Mouse (Mus musculus) kidney, adult 2 months (tissue): ENCODE measurements around the gene AK157302. TPM values are rescaled to one million over a fixed set of nuclear protein-coding genes. Genes with fewer than 3 reads are reported as not detected.
A peak's percentile ranks its signal among the peaks of the same experiment; 100 is the strongest.
"Not testable (repeated sequence)": the region's sequence is repeated elsewhere in the genome, so short reads cannot be mapped to it uniquely, and the experiment has no call there.

Source experiments
- DNase-seq: peaks from one replicate; pipeline ENCODE4 v3.0.0; 2021
- H3K27ac ChIP-seq: fragments of 200-500 bp; 2 replicates; pipeline ENCODE4 v1.5.1; 2012; ENCODE audit warnings: low read depth, low read length, control low read depth, inconsistent platforms; ENCODE audit not compliant: insufficient read depth
- H3K27me3 ChIP-seq: fragments of 200-500 bp; replicated peaks from 2 replicates; pipeline ENCODE4 v1.6.1; 2012; ENCODE audit warnings: mild to moderate bottlenecking, moderate library complexity, low read length, inconsistent platforms; ENCODE audit not compliant: control insufficient read depth, insufficient read depth
- H3K36me3 ChIP-seq: fragments of 200-500 bp; 2 replicates; pipeline ENCODE4 v1.6.1; 2012; ENCODE audit warnings: mild to moderate bottlenecking, moderate library complexity, low read length, inconsistent platforms; ENCODE audit not compliant: control insufficient read depth, insufficient read depth
- H3K4me1 ChIP-seq: fragments of 200-500 bp; 2 replicates; pipeline ENCODE4 v1.6.1; 2011; ENCODE audit warnings: low read length; ENCODE audit not compliant: control insufficient read depth, insufficient read depth
- H3K4me3 ChIP-seq: fragments of 200-500 bp; 2 replicates; pipeline ENCODE4 v1.5.1; 2011; ENCODE audit warnings: mild to moderate bottlenecking, low read depth, low read length, control low read depth; ENCODE audit not compliant: insufficient read depth
- CTCF ChIP-seq: fragments of 200-500 bp; conservative IDR thresholded peaks from 2 replicates; pipeline ENCODE4 v1.5.1; 2011; ENCODE audit warnings: low read depth, mild to moderate bottlenecking, control low read depth, low read length, moderate library complexity, mixed read lengths; ENCODE audit not compliant: insufficient read depth, insufficient read length
- POLR2A ChIP-seq: fragments of 200-500 bp; IDR thresholded peaks from one replicate; pipeline ENCODE4 v1.6.1; 2011; ENCODE audit warnings: low read depth, low read length, control low read depth
- WGBS: fragments of 180-500 bp; shearing (Covaris S2); methylation state at CpG from one replicate; pipeline ENCODE4 v1.1.7; 2018; 5-methylcytosine and 5-hydroxymethylcytosine counted together
- polyA plus RNA-seq: library from polyadenylated mRNA; depleted of rRNA; stranded (reverse); fragments of >200 nt; gene quantifications from 2 replicates; pipeline ENCODE4 v1.2.3, GENCODE M21; 2012

The AK157302 gene
- polyA plus RNA-seq, 1 experiment: 0.34 TPM

GRCm38 (mm10) chr13:21467336-21467735 is 27.7 kb upstream of the AK157302 start:
- no peak for TF ChIP-seq POLR2A
- TF ChIP-seq CTCF: no peak
- no peak overlapping the region for H3K4me3 ChIP-seq
- H3K36me3 ChIP-seq: no peaks in the 10 kb centered on the region
- WGBS: 89% methylated on average over 10 of the region's 10 CpGs
- H3K27ac ChIP-seq: no peak overlapping the region
- DNase-seq: no peak
- H3K27me3 ChIP-seq: no peaks in the 10 kb centered on the region
- H3K4me1 ChIP-seq: no peaks in the 10 kb centered on the region

- Histone ChIP-seq H3K4me1 (no peaks in the 10 kb centered on the region), H3K27ac (no peak within 1 kb of the TSS), H3K4me3 (peak within 1 kb of the TSS; percentile 95), H3K36me3 (no peaks in the 10 kb centered on the region), H3K27me3 (no peaks in the 10 kb centered on the region)
- DNase-seq: peak; percentile 89
- 1% methylated on average over 54 of the region's 54 CpGs for WGBS
- TF ChIP-seq POLR2A: peak; percentile 41
- TF ChIP-seq CTCF: no peak
Measured at GRCm38 (mm10) chr13:21468061-21469019, 26.7 kb upstream of the AK157302 start, which contains the start of gene Nkapl. TSS of gene Nkapl (minus strand) at chr13:21468509.

GRCm38 (mm10) chr13:21469097-21469496 is 25.9 kb upstream of the AK157302 start:
- H3K27me3 ChIP-seq: no peaks in the 10 kb centered on the region
- no peak overlapping the region for H3K27ac ChIP-seq
- DNase-seq: no peak
- TF ChIP-seq CTCF: no peak
- TF ChIP-seq POLR2A: no peak
- H3K4me3 ChIP-seq: no peak overlapping the region
- 57% methylated on average over 9 of the region's 9 CpGs for WGBS
- no peaks in the 10 kb centered on the region for H3K36me3 ChIP-seq
- no peaks in the 10 kb centered on the region for H3K4me1 ChIP-seq

- no peak overlapping the region for H3K27ac ChIP-seq
- H3K36me3 ChIP-seq: no peaks in the 10 kb centered on the region
- TF ChIP-seq POLR2A: no peak
- TF ChIP-seq CTCF: no peak
- no peak for DNase-seq
- H3K4me3 ChIP-seq: no peak overlapping the region
- WGBS: 53% methylated on average over 4 of the region's 4 CpGs
- no peaks in the 10 kb centered on the region for H3K27me3 ChIP-seq
- no peaks in the 10 kb centered on the region for H3K4me1 ChIP-seq
Measured at GRCm38 (mm10) chr13:21472427-21472826, 22.6 kb upstream of the AK157302 start.

- peak; percentile 75 for DNase-seq
- H3K27me3 ChIP-seq: not testable (repeated sequence)
- WGBS: 2% methylated on average over 31 of the region's 31 CpGs
Measured at GRCm38 (mm10) chr13:21478759-21479670, 16.0 kb upstream of the AK157302 start, which contains the start of the genes Zkscan4 and Gm10065. TSS of gene Zkscan4 (plus strand) at chr13:21478907. TSS of gene Gm10065 (minus strand) at chr13:21479441.

GRCm38 (mm10) chr13:21486881-21487280 is 8.1 kb upstream of the AK157302 start:
- H3K4me3 ChIP-seq: no peak overlapping the region
- no peaks in the 10 kb centered on the region for H3K4me1 ChIP-seq
- 90% methylated on average over 1 of the region's 1 CpGs for WGBS
- H3K27ac ChIP-seq: no peak overlapping the region
- H3K36me3 ChIP-seq: no peaks in the 10 kb centered on the region
- H3K27me3 ChIP-seq: no peaks in the 10 kb centered on the region
- DNase-seq: no peak
- no peak for TF ChIP-seq POLR2A

More at GRCm38 (mm10) chr13:21478759-21479670, 16.0 kb upstream of the AK157302 start, which contains the start of the genes Zkscan4 and Gm10065:
- Histone ChIP-seq H3K27ac (peak within 1 kb of the TSS; percentile 65), H3K4me3 (peak within 1 kb of the TSS; percentile 54)
- not testable (repeated sequence) for H3K4me1 ChIP-seq, H3K36me3 ChIP-seq

GRCm38 (mm10) chr13:21492847-21493246 is 2.2 kb upstream of the AK157302 start:
- WGBS: 92% methylated on average over 5 of the region's 5 CpGs

GRCm38 (mm10) chr13:21501182-21501581 is 6.2 kb downstream of the AK157302 start, which contains the start of gene Gm11273:
TSS of gene Gm11273 (minus strand) at chr13:21501418.
- not testable (repeated sequence) for DNase-seq, H3K27me3 ChIP-seq, H3K36me3 ChIP-seq, H3K4me3 ChIP-seq, H3K4me1 ChIP-seq, H3K27ac ChIP-seq
- 94% methylated on average over 17 of the region's 17 CpGs for WGBS

More at GRCm38 (mm10) chr13:21492847-21493246, 2.2 kb upstream of the AK157302 start:
- TF ChIP-seq CTCF (no peak), POLR2A (no peak)
- no peaks in the 10 kb centered on the region for H3K36me3 ChIP-seq
- no peaks in the 10 kb centered on the region for H3K4me1 ChIP-seq
- no peak overlapping the region for H3K27ac ChIP-seq
- H3K27me3 ChIP-seq: no peaks in the 10 kb centered on the region
- no peak overlapping the region for H3K4me3 ChIP-seq
- no peak for DNase-seq
